Mouse (Mus musculus): ENCODE measurements at regions not wholly inside any gene's neighbourhood (a gene's known extent, or its start where the extent isn't known, plus 50 kb on each side); places are given as distances from the start of the nearest gene placed in this dataset.

- H3K36me3 ChIP-seq (ENCODE audit: control insufficient read depth, insufficient read depth) = no peaks in the 10 kb centered on the region
- no peak overlapping the region for H3K4me3 ChIP-seq (ENCODE audit: insufficient read depth, poor library complexity, severe bottlenecking)
- no peaks in the 10 kb centered on the region for H3K27me3 ChIP-seq (ENCODE audit: control insufficient read depth, insufficient read depth, insufficient read length)
- H3K79me3 ChIP-seq (ENCODE audit: low read depth) = no peaks in the 10 kb centered on the region
- H3ac ChIP-seq (ENCODE audit: control insufficient read depth, insufficient read length, low read depth) = no peak overlapping the region
- H3K79me2 ChIP-seq (ENCODE audit: control insufficient read depth, insufficient read depth) = no peaks in the 10 kb centered on the region
- TF ChIP-seq MYOD1 (IDR thresholded peaks at IDR 0.05; ENCODE audit: control insufficient read depth, insufficient read length, low read depth) (no peak), CEBPB (IDR thresholded peaks at IDR 0.05; ENCODE audit: low read depth) (no peak), CTCF (IDR thresholded peaks at IDR 0.05; ENCODE audit: control insufficient read depth, insufficient read depth, insufficient read length) (no peak), MAX (IDR thresholded peaks at IDR 0.05) (no peak), MYOG (IDR thresholded peaks at IDR 0.05; ENCODE audit: control insufficient read depth, extremely low read depth, insufficient read length) (no peak), USF1 (IDR thresholded peaks at IDR 0.05; ENCODE audit: low read depth) (no peak), FOSL1 (IDR thresholded peaks at IDR 0.05; ENCODE audit: insufficient read depth, low read length, poor library complexity, severe bottlenecking) (no peak)
Observed at GRCm38 (mm10) chr13:25793216-25793803, 523.0 kb upstream of the Nrsn1 start.

- Histone ChIP-seq H3K4me3 (ENCODE audit: insufficient read depth, poor library complexity, severe bottlenecking) (no peak overlapping the region), H3ac (ENCODE audit: control insufficient read depth, insufficient read length, low read depth) (no peak overlapping the region), H3K79me2 (ENCODE audit: control insufficient read depth, insufficient read depth) (no peaks in the 10 kb centered on the region), H3K36me3 (ENCODE audit: control insufficient read depth, insufficient read depth) (no peaks in the 10 kb centered on the region), H3K79me3 (ENCODE audit: low read depth) (no peaks in the 10 kb centered on the region), H3K27me3 (ENCODE audit: control insufficient read depth, insufficient read depth, insufficient read length) (no peaks in the 10 kb centered on the region)
- TF ChIP-seq MYOD1 (IDR thresholded peaks at IDR 0.05; ENCODE audit: control insufficient read depth, insufficient read length, low read depth) (no peak), MAX (IDR thresholded peaks at IDR 0.05) (no peak), USF1 (IDR thresholded peaks at IDR 0.05; ENCODE audit: low read depth) (no peak), CTCF (IDR thresholded peaks at IDR 0.05; ENCODE audit: control insufficient read depth, insufficient read depth, insufficient read length) (no peak), FOSL1 (IDR thresholded peaks at IDR 0.05; ENCODE audit: insufficient read depth, low read length, poor library complexity, severe bottlenecking) (no peak)
Observed at GRCm38 (mm10) chr13:25781161-25781560, 510.9 kb upstream of the Nrsn1 start.

GRCm38 (mm10) chr13:25777706-25778105, 507.4 kb upstream of the Nrsn1 start:
- no peaks in the 10 kb centered on the region for H3K79me2 ChIP-seq (ENCODE audit: control insufficient read depth, insufficient read depth)
- no peaks in the 10 kb centered on the region for H3K79me3 ChIP-seq (ENCODE audit: low read depth)
- no peak overlapping the region for H3K4me3 ChIP-seq (ENCODE audit: insufficient read depth, poor library complexity, severe bottlenecking)
- H3ac ChIP-seq (ENCODE audit: control insufficient read depth, insufficient read length, low read depth) = no peak overlapping the region
- no peaks in the 10 kb centered on the region for H3K27me3 ChIP-seq (ENCODE audit: control insufficient read depth, insufficient read depth, insufficient read length)
- no peaks in the 10 kb centered on the region for H3K36me3 ChIP-seq (ENCODE audit: control insufficient read depth, insufficient read depth)
- no peak for TF ChIP-seq CEBPB (IDR thresholded peaks at IDR 0.05; ENCODE audit: low read depth)
- no peak for TF ChIP-seq USF1 (IDR thresholded peaks at IDR 0.05; ENCODE audit: low read depth)

- Histone ChIP-seq H3K79me2 (ENCODE audit: control insufficient read depth, insufficient read depth) (no peaks in the 10 kb centered on the region), H3K36me3 (ENCODE audit: control insufficient read depth, insufficient read depth) (no peaks in the 10 kb centered on the region), H3ac (ENCODE audit: control insufficient read depth, insufficient read length, low read depth) (no peak overlapping the region)
Observed at GRCm38 (mm10) chr13:25774586-25775182, 504.4 kb upstream of the Nrsn1 start.

GRCm38 (mm10) chr13:25754515-25755105, 484.3 kb upstream of the Nrsn1 start:
- H3K27me3 ChIP-seq (ENCODE audit: control insufficient read depth, insufficient read depth, insufficient read length) = no peaks in the 10 kb centered on the region
- TF ChIP-seq MYOG (IDR thresholded peaks at IDR 0.05; ENCODE audit: control insufficient read depth, extremely low read depth, insufficient read length) (no peak), CTCF (IDR thresholded peaks at IDR 0.05; ENCODE audit: control insufficient read depth, insufficient read depth, insufficient read length) (no peak), USF1 (IDR thresholded peaks at IDR 0.05; ENCODE audit: low read depth) (no peak), MAX (IDR thresholded peaks at IDR 0.05) (no peak)

More at GRCm38 (mm10) chr13:25774586-25775182, 504.4 kb upstream of the Nrsn1 start:
- TF ChIP-seq CEBPB (IDR thresholded peaks at IDR 0.05; ENCODE audit: low read depth) (no peak), CTCF (IDR thresholded peaks at IDR 0.05; ENCODE audit: control insufficient read depth, insufficient read depth, insufficient read length) (no peak), FOSL1 (IDR thresholded peaks at IDR 0.05; ENCODE audit: insufficient read depth, low read length, poor library complexity, severe bottlenecking) (no peak), USF1 (IDR thresholded peaks at IDR 0.05; ENCODE audit: low read depth) (no peak), MAX (IDR thresholded peaks at IDR 0.05) (no peak), MYOD1 (IDR thresholded peaks at IDR 0.05; ENCODE audit: control insufficient read depth, insufficient read length, low read depth) (no peak), MYOG (IDR thresholded peaks at IDR 0.05; ENCODE audit: control insufficient read depth, extremely low read depth, insufficient read length) (no peak)
- Histone ChIP-seq H3K4me3 (ENCODE audit: insufficient read depth, poor library complexity, severe bottlenecking) (no peak overlapping the region), H3K27me3 (ENCODE audit: control insufficient read depth, insufficient read depth, insufficient read length) (no peaks in the 10 kb centered on the region), H3K79me3 (ENCODE audit: low read depth) (no peaks in the 10 kb centered on the region)

GRCm38 (mm10) chr13:25751409-25751777, 481.1 kb upstream of the Nrsn1 start:
- TF ChIP-seq FOSL1 (IDR thresholded peaks at IDR 0.05; ENCODE audit: insufficient read depth, low read length, poor library complexity, severe bottlenecking) (no peak), USF1 (IDR thresholded peaks at IDR 0.05; ENCODE audit: low read depth) (no peak), MYOD1 (IDR thresholded peaks at IDR 0.05; ENCODE audit: control insufficient read depth, insufficient read length, low read depth) (no peak), CTCF (IDR thresholded peaks at IDR 0.05; ENCODE audit: control insufficient read depth, insufficient read depth, insufficient read length) (no peak), CEBPB (IDR thresholded peaks at IDR 0.05; ENCODE audit: low read depth) (no peak)

More at GRCm38 (mm10) chr13:25754515-25755105, 484.3 kb upstream of the Nrsn1 start:
- no peaks in the 10 kb centered on the region for H3K36me3 ChIP-seq (ENCODE audit: control insufficient read depth, insufficient read depth)
- H3K79me3 ChIP-seq (ENCODE audit: low read depth) = no peaks in the 10 kb centered on the region
- no peak overlapping the region for H3ac ChIP-seq (ENCODE audit: control insufficient read depth, insufficient read length, low read depth)
- H3K79me2 ChIP-seq (ENCODE audit: control insufficient read depth, insufficient read depth) = no peaks in the 10 kb centered on the region
- H3K4me3 ChIP-seq (ENCODE audit: insufficient read depth, poor library complexity, severe bottlenecking) = no peak overlapping the region

More at GRCm38 (mm10) chr13:25751409-25751777, 481.1 kb upstream of the Nrsn1 start:
- Histone ChIP-seq H3K27me3 (ENCODE audit: control insufficient read depth, insufficient read depth, insufficient read length) (no peaks in the 10 kb centered on the region), H3K79me3 (ENCODE audit: low read depth) (no peaks in the 10 kb centered on the region), H3K4me3 (ENCODE audit: insufficient read depth, poor library complexity, severe bottlenecking) (no peak overlapping the region), H3K36me3 (ENCODE audit: control insufficient read depth, insufficient read depth) (no peaks in the 10 kb centered on the region), H3ac (ENCODE audit: control insufficient read depth, insufficient read length, low read depth) (no peak overlapping the region), H3K79me2 (ENCODE audit: control insufficient read depth, insufficient read depth) (no peaks in the 10 kb centered on the region)
